Mouse (Mus musculus) hindbrain, embryonic 13.5 days (tissue): ENCODE data around the gene Esd. TPM values are rescaled to one million over a fixed set of nuclear protein-coding genes. Genes with fewer than 3 reads are reported as not detected.

Source experiments
- ATAC-seq: fragments of 200-750 bp; cut with Nextera tagmentation; 2 replicates; pipeline ENCODE4 v1.8.0; 2017; ENCODE audit warnings: moderate TSS enrichment; ENCODE audit not compliant: low FRiP score
- H3K27ac ChIP-seq: fragments of 300-500 bp; sonication (generic); 2 replicates; pipeline ENCODE4 v1.5.1; 2015; ENCODE audit warnings: inconsistent platforms, mild to moderate bottlenecking, moderate library complexity
- H3K27me3 ChIP-seq: fragments of 300-500 bp; sonication (generic); 2 replicates; pipeline ENCODE4 v1.6.1; 2015; ENCODE audit warnings: mild to moderate bottlenecking, inconsistent platforms
- H3K36me3 ChIP-seq: fragments of 300-500 bp; sonication (generic); 2 replicates; pipeline ENCODE4 v1.6.1; 2015; ENCODE audit warnings: mild to moderate bottlenecking, inconsistent platforms
- H3K4me1 ChIP-seq: fragments of 300-500 bp; sonication (generic); replicated peaks from 2 replicates; pipeline ENCODE4 v1.6.1; 2015; ENCODE audit warnings: inconsistent platforms
- H3K4me2 ChIP-seq: fragments of 300-500 bp; sonication (generic); 2 replicates; pipeline ENCODE4 v1.6.1; 2015; ENCODE audit warnings: inconsistent platforms, mild to moderate bottlenecking, moderate library complexity
- H3K4me3 ChIP-seq: fragments of 300-500 bp; sonication (generic); 2 replicates; pipeline ENCODE4 v1.5.1; 2015; ENCODE audit warnings: mild to moderate bottlenecking, inconsistent platforms
- H3K9ac ChIP-seq: fragments of 300-500 bp; sonication (generic); 2 replicates; pipeline ENCODE4 v1.6.1; 2015; ENCODE audit warnings: mild to moderate bottlenecking, inconsistent platforms
- H3K9me3 ChIP-seq: fragments of 300-500 bp; sonication (generic); 2 replicates; pipeline ENCODE4 v1.6.1; 2016; ENCODE audit warnings: inconsistent platforms
- WGBS: fragments of 180-500 bp; shearing (Covaris S2); methylation state at CpG from one replicate; pipeline ENCODE4 v1.1.7; 2015; 5-methylcytosine and 5-hydroxymethylcytosine counted together
- polyA plus RNA-seq: library from polyadenylated mRNA; unstranded; fragments of >200 nt; fragmentation: Nextera tagmentation; extraction: Ambion mirVana; gene quantifications from 2 replicates; pipeline ENCODE4 v1.2.1, GENCODE M21; 2015

The Esd gene
- polyA plus RNA-seq, 1 experiment from 2014 or later, result 255 TPM

DNA sequence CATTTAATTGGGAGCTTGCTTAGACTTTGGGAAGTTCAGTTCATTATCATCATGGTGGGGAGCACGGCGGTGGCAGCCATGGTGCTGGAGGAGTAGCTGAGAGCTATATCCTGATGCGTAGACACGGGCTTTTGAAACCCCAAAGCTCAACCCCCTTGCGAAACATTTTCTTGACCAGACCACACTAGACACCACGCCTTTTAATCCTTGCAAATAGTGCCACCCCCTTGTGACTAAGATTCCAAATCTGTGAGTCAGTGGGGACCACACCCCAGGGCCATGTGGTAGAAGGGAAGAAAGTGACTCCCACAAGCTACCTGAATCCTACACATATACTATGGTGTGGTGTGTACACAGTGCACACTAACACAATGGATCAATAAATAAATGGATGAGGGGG lies 4.8 kb downstream of the Esd start:
- 98% methylated on average over 6 of the region's 6 CpGs for WGBS

DNA sequence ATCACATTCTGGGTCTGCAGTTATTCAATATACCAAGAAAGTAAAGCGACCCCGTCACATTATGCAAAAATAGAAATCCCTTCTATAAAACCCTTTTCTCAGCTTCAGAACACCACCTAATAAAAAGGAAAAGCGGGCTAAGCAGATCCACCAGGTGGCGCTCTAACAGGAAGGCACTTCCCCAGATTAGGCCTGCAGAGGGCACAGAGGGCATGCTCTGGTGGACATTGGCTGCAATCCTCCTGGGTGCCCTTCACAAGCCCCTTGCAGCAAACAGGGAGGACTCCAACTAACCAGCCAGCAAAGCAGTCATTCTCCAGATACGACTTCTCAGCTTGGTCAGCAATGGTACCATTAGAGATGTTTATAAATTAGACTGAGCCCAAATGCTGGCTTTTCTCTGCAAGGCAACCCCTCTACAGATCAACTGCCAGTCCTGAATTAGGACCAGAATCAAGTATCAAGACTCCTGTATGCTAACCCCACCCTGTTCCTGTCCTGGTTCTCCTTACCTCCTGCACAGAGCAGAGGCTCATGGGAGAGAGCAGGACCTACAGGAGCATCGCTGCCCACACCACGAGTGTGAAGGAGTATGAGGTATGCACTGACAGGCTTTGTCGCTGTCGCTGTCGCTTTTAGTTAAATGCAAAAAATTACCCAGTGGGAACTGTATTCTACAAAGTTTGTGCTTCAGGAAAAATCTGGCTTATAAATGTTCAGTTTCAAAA lies 32.3 kb downstream of the Esd start:
- no peak overlapping the region for H3K4me2 ChIP-seq
- ATAC-seq, result 0 out of 2 replicates have a peak, but pooled peaks have one; percentile 54
- 61% methylated on average over 10 of the region's 10 CpGs for WGBS
- H3K4me1 ChIP-seq, result no peaks in the 10 kb centered on the region
- H3K27me3 ChIP-seq, result no peaks in the 10 kb centered on the region
- H3K4me3 ChIP-seq, result no peak overlapping the region
- H3K9ac ChIP-seq, result no peak overlapping the region
- no peak overlapping the region for H3K27ac ChIP-seq
- H3K36me3 ChIP-seq, result peaks cover 17% of the 10 kb centered on the region
- H3K9me3 ChIP-seq, result no peaks in the 10 kb centered on the region

More for the DNA sequence above, 4.8 kb downstream of the Esd start:
- ATAC-seq, result no peak
- Histone ChIP-seq H3K9ac (no peak overlapping the region), H3K27me3 (no peaks in the 10 kb centered on the region), H3K36me3 (peaks cover 45% of the 10 kb centered on the region), H3K4me1 (peaks cover 11% of the 10 kb centered on the region), H3K9me3 (no peaks in the 10 kb centered on the region), H3K4me2 (no peak overlapping the region), H3K27ac (no peak overlapping the region), H3K4me3 (no peak overlapping the region)

DNA sequence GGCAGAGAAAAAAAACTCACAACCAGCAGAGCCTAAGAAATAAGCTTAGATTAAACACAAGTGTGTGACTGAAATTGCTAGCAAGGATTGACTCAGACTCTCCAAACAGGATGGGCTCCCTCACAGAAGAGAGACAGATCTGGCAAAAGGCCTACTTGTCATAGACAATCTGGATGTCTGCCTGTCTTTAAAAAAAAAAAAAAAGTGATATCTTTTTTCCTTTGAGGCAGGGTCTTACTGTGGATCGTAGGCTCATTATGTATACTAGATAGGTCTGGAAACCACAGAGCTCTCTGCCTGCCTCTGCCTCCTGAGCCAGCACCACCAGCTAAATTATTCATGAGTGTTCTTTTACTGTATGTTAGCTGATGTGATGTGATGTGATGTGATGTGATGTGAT lies 35.8 kb downstream of the Esd start:
- Histone ChIP-seq H3K4me2 (no peak overlapping the region), H3K4me1 (no peaks in the 10 kb centered on the region), H3K9me3 (peaks cover 6% of the 10 kb centered on the region; the same call in 1 of the 2 replicates), H3K4me3 (no peak overlapping the region), H3K27me3 (no peaks in the 10 kb centered on the region), H3K36me3 (peaks cover 41% of the 10 kb centered on the region), H3K27ac (no peak overlapping the region), H3K9ac (no peak overlapping the region)
- ATAC-seq, result no peak
- 88% methylated on average over 1 of the region's 1 CpGs for WGBS

DNA sequence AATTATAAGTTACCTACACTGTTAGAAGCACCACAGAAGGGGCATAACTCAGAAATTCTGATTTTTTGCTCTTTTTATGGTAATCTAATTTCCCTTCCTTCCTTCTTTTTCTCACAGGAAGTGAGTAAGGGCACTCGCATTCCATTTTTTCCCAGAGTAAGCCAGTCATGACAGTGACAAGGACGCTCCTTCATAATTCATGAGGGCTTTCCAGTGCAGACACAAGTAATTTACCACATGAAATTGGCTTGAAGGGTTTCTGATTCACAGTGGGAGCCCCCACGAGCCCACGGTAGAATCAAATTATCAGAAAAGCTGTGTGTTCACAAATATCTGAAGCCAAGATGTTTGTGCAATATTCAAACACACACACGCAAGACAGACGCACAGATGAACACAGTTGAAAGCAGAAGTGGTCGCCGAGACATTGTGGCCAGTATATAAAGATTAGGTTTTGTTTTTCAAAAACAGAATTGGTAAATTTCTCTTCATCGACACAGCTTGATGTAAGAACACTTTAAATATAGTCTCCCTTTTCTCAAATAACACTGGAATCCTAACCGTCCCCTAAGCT lies 42.0 kb downstream of the Esd start:
- Histone ChIP-seq H3K4me1 (peaks cover 6% of the 10 kb centered on the region; the same call in 1 of the 2 replicates), H3K27me3 (no peaks in the 10 kb centered on the region), H3K36me3 (peaks cover 31% of the 10 kb centered on the region), H3K4me2 (no peak overlapping the region), H3K9me3 (peaks cover 6% of the 10 kb centered on the region; the same call in 1 of the 2 replicates), H3K27ac (peak overlapping the region; percentile 53), H3K4me3 (no peak overlapping the region), H3K9ac (no peak overlapping the region)
- WGBS, result 61% methylated on average over 10 of the region's 10 CpGs
- no peak for ATAC-seq

DNA sequence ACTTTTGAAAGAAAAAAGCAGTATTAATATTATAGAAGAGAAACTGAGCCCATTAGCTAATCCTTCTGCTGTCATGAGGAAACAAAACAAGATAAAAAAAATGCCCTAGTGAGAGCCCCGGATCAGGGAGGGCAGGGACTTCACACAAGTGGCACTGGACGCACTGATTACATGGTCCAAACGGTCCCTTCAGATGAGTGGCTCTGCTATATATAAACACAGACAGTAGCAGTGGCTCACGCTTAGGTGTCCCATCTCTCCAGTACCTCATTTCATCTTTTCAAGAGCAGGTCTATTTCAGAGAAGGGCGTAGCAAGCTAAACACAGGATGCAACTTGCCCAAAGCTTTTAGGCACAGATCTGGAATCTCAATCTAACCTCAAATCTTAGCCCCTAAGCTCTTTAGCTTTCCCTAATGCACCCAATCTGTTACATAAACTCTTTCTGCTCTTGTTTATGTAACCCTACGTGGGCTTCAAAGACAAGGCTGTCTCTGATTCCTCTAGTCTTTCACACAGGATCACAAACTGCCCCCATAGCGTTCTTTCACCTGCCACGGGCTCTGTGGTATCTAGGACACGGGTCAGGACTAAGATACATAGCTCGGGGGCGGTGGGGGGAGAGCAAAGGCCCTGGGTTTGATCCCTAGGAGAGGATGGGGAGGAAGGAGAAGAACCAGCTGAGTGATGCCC lies 52.3 kb downstream of the Esd start:
- no peak for ATAC-seq
- Histone ChIP-seq H3K4me3 (no peak overlapping the region), H3K27ac (no peak overlapping the region), H3K27me3 (no peaks in the 10 kb centered on the region), H3K36me3 (peaks cover 28% of the 10 kb centered on the region), H3K4me1 (0 out of 2 replicates have a peak, but pooled peaks cover under 1% of the 10 kb centered on the region), H3K9ac (no peak overlapping the region), H3K9me3 (no peaks in the 10 kb centered on the region), H3K4me2 (no peak overlapping the region)
- 92% methylated on average over 11 of the region's 11 CpGs for WGBS

DNA sequence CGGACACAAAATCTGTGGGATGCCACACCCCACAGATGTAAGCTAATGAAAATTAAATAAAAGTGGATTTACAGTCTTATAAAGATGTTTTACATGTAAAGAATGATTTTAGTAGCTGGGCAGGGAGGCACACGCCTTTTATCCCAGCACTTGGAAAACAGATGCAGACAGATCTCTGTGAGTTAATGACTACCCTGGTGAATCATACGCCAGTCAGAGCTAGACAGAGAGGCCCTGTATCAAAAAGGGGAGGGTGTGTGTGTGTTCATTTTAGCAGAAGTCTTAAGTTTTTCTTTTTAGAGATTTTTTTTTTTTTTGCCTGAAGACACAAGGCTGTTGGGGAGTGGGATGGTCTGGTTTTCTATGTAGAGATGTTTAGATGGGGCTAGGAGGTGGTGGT lies 55.6 kb downstream of the Esd start:
- Histone ChIP-seq H3K4me3 (no peak overlapping the region), H3K27ac (no peak overlapping the region), H3K4me1 (peaks cover 15% of the 10 kb centered on the region), H3K36me3 (peaks cover 28% of the 10 kb centered on the region), H3K27me3 (no peaks in the 10 kb centered on the region), H3K9me3 (no peaks in the 10 kb centered on the region), H3K4me2 (no peak overlapping the region), H3K9ac (no peak overlapping the region)
- no peak for ATAC-seq
- WGBS, result 91% methylated on average over 3 of the region's 3 CpGs

DNA sequence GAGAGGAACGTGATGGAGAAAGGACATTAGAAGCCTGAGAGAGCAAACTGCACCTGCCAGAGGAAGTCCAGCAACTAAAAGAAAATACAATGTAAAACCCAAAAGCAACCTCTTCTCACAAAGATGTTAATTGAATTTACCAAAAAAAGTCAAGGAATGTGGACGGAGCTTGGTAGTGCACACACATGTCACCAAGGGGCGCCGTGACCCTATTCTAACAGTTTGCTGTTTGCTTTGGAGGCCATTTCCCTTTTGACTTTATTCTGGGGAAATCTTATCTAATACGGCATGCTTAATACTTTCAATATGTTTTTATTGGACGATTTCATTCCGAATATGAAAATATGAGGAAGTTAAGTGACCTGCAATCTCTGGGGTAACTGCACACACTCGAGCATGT lies 56.7 kb downstream of the Esd start:
- H3K9ac ChIP-seq, result no peak overlapping the region
- ATAC-seq, result no peak
- H3K27ac ChIP-seq, result no peak overlapping the region
- 90% methylated on average over 8 of the region's 8 CpGs for WGBS
- peaks cover 21% of the 10 kb centered on the region for H3K36me3 ChIP-seq
- H3K4me3 ChIP-seq, result no peak overlapping the region
- peaks cover 15% of the 10 kb centered on the region for H3K4me1 ChIP-seq
- no peak overlapping the region for H3K4me2 ChIP-seq
- H3K27me3 ChIP-seq, result no peaks in the 10 kb centered on the region
- H3K9me3 ChIP-seq, result no peaks in the 10 kb centered on the region

DNA sequence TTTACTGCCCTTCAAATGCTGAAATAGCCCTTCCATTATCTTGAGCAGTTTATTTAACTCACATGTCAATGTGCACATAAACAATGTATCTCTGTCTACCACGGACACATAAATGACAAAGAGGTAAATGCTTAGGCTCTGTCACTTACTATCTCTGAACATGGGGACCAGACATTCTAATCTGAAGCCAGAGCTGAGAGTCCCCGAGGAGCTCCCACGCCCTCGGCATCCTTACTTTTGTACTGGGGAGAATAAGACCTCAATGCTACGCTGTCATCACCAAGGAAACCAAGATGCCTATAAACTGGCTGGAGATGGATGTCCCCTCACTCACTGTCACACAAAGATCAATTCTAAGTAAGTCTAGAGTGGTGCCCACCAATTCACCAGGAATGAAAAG lies 58.4 kb downstream of the Esd start:
- H3K27me3 ChIP-seq, result no peaks in the 10 kb centered on the region
- H3K36me3 ChIP-seq, result peaks cover 11% of the 10 kb centered on the region
- H3K9me3 ChIP-seq, result no peaks in the 10 kb centered on the region
- H3K4me2 ChIP-seq, result no peak overlapping the region
- no peak for ATAC-seq
- peaks cover 15% of the 10 kb centered on the region for H3K4me1 ChIP-seq
- WGBS, result 34% methylated on average over 5 of the region's 5 CpGs
- no peak overlapping the region for H3K27ac ChIP-seq
- H3K4me3 ChIP-seq, result no peak overlapping the region
- no peak overlapping the region for H3K9ac ChIP-seq

DNA sequence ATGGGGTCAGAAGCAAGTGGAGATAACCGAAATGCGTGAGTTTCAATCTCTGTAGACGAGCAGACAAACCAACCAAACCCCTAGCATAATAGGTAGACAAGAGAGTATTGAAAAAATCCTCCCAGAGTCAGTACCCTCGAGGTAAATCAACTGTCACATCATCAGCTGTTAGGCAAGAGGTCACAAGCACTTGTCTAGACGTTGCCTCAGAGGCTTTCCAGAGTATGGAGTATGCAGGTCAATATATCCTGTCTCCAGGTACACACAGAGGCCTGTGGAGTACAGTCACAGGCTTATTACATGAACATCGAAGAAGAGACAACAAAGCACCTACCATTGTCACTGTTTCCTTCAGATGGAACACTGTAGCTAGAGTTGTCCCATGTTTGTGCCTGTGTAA lies 60.7 kb downstream of the Esd start:
- Histone ChIP-seq H3K4me3 (no peak overlapping the region), H3K27me3 (no peaks in the 10 kb centered on the region), H3K9ac (no peak overlapping the region), H3K27ac (no peak overlapping the region), H3K36me3 (peaks cover 5% of the 10 kb centered on the region; the same call in 1 of the 2 replicates), H3K4me1 (peaks cover 25% of the 10 kb centered on the region), H3K9me3 (no peaks in the 10 kb centered on the region), H3K4me2 (no peak overlapping the region)
- ATAC-seq, result no peak
- WGBS, result 81% methylated on average over 6 of the region's 6 CpGs

DNA sequence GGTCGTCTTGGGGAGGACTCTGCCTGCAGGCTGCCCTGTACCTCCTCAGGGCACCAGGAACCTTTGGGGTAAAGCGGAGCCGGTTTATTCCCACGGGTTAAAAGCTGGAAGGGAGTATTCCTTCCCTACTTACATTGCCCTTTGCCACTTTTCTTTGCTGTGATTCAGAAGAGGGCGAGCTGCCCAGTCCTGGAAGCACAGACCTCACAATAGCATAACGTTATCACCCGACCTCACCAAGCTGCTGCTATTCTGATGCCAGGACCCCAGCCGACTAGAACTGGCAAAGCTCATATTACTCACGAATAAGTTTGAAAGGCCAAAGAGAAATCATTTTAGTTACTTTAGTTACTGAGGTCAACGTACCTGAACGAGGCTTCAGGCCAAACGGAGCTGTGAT lies 62.8 kb downstream of the Esd start:
- H3K4me2 ChIP-seq, result no peak overlapping the region
- H3K9me3 ChIP-seq, result no peaks in the 10 kb centered on the region
- ATAC-seq, result no peak
- peaks cover 5% of the 10 kb centered on the region; the same call in 1 of the 2 replicates for H3K36me3 ChIP-seq
- no peak overlapping the region for H3K4me3 ChIP-seq
- H3K27me3 ChIP-seq, result no peaks in the 10 kb centered on the region
- WGBS, result 60% methylated on average over 12 of the region's 12 CpGs
- H3K9ac ChIP-seq, result no peak overlapping the region
- no peak overlapping the region for H3K27ac ChIP-seq
- peaks cover 34% of the 10 kb centered on the region for H3K4me1 ChIP-seq

DNA sequence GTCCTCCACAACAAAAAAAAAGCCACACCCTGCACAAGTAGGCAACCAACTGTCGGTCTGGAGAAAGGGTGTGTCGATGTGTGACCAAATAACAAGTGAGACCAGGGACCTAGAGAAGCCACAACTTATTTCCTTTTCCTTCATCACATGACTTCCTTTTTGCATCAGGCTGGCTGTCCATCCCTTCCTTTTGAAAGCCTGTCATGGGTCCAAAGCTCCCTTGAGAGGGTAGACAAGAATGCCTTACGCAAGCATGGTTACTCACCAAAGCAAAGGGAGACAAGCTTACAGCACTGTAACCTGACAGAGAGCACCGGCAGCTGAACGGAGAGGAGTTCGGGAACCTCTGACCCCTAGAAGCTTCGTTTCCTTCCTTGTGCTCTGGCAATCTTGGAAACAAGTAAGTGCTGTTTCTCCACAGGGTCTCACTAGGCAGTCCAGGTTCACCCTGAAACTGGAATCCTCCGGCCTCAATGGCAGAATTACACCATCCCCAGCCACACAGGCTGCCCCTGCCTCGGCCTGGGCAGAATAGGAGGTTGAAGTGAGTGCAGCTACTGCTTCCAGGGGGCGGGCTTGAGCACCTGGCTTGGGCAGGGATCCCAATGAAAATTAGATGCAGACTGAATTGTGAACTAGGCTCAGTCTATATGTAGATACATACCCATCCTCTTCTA lies 65.4 kb downstream of the Esd start:
- H3K4me1 ChIP-seq, result peaks cover 24% of the 10 kb centered on the region
- no peak overlapping the region; the same call in 1 of the 2 replicates for H3K9ac ChIP-seq
- H3K27ac ChIP-seq, result peak overlapping the region; percentile 88
- no peaks in the 10 kb centered on the region for H3K9me3 ChIP-seq
- peak overlapping the region; percentile 23 for H3K4me2 ChIP-seq
- ATAC-seq, result peak; percentile 71
- no peak overlapping the region for H3K4me3 ChIP-seq
- peaks cover 21% of the 10 kb centered on the region for H3K36me3 ChIP-seq
- WGBS, result 67% methylated on average over 10 of the region's 10 CpGs
- no peaks in the 10 kb centered on the region for H3K27me3 ChIP-seq
